Mouse (Mus musculus): ENCODE measurements around the gene Fubp3.

The Fubp3 gene

GRCm38 (mm10) chr2:31619208-31619607, 46.8 kb downstream of the Fubp3 start:
- CTCF ChIA-PET, result interaction anchor here (0.6 kb wide), 1 partner anchor 782 kb away, joined by 4 read pairs; no protein-coding TSS in a partner anchor

- CTCF ChIA-PET, result no interaction called here
Observed at GRCm38 (mm10) chr2:31633531-31633930, 61.1 kb downstream of the Fubp3 start.

- CTCF ChIA-PET, result interaction anchor here (0.7 kb wide), 1 partner anchor 285 kb away, joined by 3 read pairs; no protein-coding TSS in a partner anchor
Observed at GRCm38 (mm10) chr2:31635281-31636137, 63.1 kb downstream of the Fubp3 start.

GRCm38 (mm10) chr2:31636138-31636741, 63.8 kb downstream of the Fubp3 start:
- CTCF ChIA-PET, result no interaction called here

- CTCF ChIA-PET, result no interaction called here
Observed at GRCm38 (mm10) chr2:31636742-31637141, 64.3 kb downstream of the Fubp3 start.

GRCm38 (mm10) chr2:31637311-31637710, 64.9 kb downstream of the Fubp3 start:
- CTCF ChIA-PET, result no interaction called here

GRCm38 (mm10) chr2:31637807-31638206, 65.4 kb downstream of the Fubp3 start:
- CTCF ChIA-PET, result no interaction called here

- CTCF ChIA-PET, result interaction anchor here (0.6 kb wide), 1 partner anchor 165 kb away, joined by 6 read pairs; no protein-coding TSS in a partner anchor
Observed at GRCm38 (mm10) chr2:31638581-31639465, 66.4 kb downstream of the Fubp3 start.

- CTCF ChIA-PET, result interaction anchor here (0.6 kb wide), 1 partner anchor 165 kb away, joined by 6 read pairs; no protein-coding TSS in a partner anchor
Observed at GRCm38 (mm10) chr2:31639466-31639760, 67.0 kb downstream of the Fubp3 start.

- CTCF ChIA-PET, result interaction anchor here (0.6 kb wide), 1 partner anchor 166 kb away, joined by 6 read pairs; no protein-coding TSS in a partner anchor
Observed at GRCm38 (mm10) chr2:31639901-31640608, 67.6 kb downstream of the Fubp3 start, which contains the start of gene Prdm12. TSS of gene Prdm12 (plus strand) at chr2:31640037.

- CTCF ChIA-PET, result no interaction called here
Observed at GRCm38 (mm10) chr2:31640609-31641507, 68.4 kb downstream of the Fubp3 start.

GRCm38 (mm10) chr2:31641508-31641830, 69.0 kb downstream of the Fubp3 start:
- CTCF ChIA-PET, result no interaction called here

GRCm38 (mm10) chr2:31641929-31642328, 69.5 kb downstream of the Fubp3 start:
- CTCF ChIA-PET, result no interaction called here

- CTCF ChIA-PET, result no interaction called here
Observed at GRCm38 (mm10) chr2:31653971-31654853, 81.8 kb downstream of the Fubp3 start.

- CTCF ChIA-PET, result no interaction called here
Observed at GRCm38 (mm10) chr2:31654854-31655559, 82.6 kb downstream of the Fubp3 start.

- CTCF ChIA-PET, result no interaction called here
Observed at GRCm38 (mm10) chr2:31656374-31656773, 83.9 kb downstream of the Fubp3 start.

- CTCF ChIA-PET, result interaction anchor here (0.7 kb wide), 1 partner anchor 184 kb away, joined by 10 read pairs; no protein-coding TSS in a partner anchor
Observed at GRCm38 (mm10) chr2:31662939-31663803, 90.7 kb downstream of the Fubp3 start.

- CTCF ChIA-PET, result interaction anchor here (0.7 kb wide), 1 partner anchor 183 kb away, joined by 10 read pairs; no protein-coding TSS in a partner anchor
Observed at GRCm38 (mm10) chr2:31663804-31664180, 91.3 kb downstream of the Fubp3 start.
